Mouse (Mus musculus): ENCODE measurements around the gene Vcam1. TPM values are rescaled to one million over a fixed set of nuclear protein-coding genes. Genes with fewer than 3 reads are reported as not detected.

Vcam1 gene
- polyA plus RNA-seq, 1 experiment from 2014 or later: 109 TPM

DNA sequence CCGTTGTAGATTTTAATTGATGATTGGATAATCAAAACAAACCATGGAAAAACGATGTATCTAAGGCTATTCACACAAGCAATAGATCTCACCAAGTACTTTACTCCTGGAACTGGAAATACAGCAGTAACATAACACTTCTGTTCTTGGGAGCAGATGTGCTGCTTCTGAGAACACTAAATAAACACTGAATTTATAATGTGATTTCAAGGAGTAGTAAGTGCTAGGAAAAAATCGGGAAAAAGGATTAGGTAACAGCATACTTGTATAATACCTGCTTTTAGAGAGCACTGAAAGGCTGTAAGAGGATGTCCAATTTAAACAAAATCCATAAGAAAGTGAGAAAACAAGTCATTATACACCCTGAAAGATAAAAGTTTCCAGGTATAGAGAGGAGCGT lies 43.5 kb downstream of the Vcam1 start:
- Histone ChIP-seq H3K36me3 (ENCODE audit: control insufficient read depth, insufficient read depth) (no peaks in the 10 kb centered on the region), H3K9me3 (replicated peaks; ENCODE audit: control insufficient read depth, low read length) (no peaks in the 10 kb centered on the region; the same call in 1 of the 2 replicates), H3K9ac (ENCODE audit: low read depth, low read length) (no peak overlapping the region), H3K4me3 (ENCODE audit: low read depth, low read length) (no peak overlapping the region), H3K4me1 (ENCODE audit: control insufficient read depth, low read depth, low read length) (no peaks in the 10 kb centered on the region), H3K27me3 (ENCODE audit: control insufficient read depth, insufficient read depth, low read depth, low read length) (no peaks in the 10 kb centered on the region), H3K27ac (ENCODE audit: low read length) (no peak overlapping the region), H3K4me2 (ENCODE audit: low read depth, low read length) (no peak overlapping the region)
- no peak for ATAC-seq (ENCODE audit: low read depth)
- WGBS (ENCODE audit: insufficient replicate concordance): 59% methylated on average over 4 of the region's 4 CpGs

- H3K4me2 ChIP-seq (ENCODE audit: low read depth, low read length): no peak overlapping the region
- 45% methylated on average over 7 of the region's 7 CpGs for WGBS (ENCODE audit: insufficient replicate concordance)
- no peaks in the 10 kb centered on the region for H3K9me3 ChIP-seq (replicated peaks; ENCODE audit: control insufficient read depth, low read length)
- H3K36me3 ChIP-seq (ENCODE audit: control insufficient read depth, insufficient read depth): no peaks in the 10 kb centered on the region
- H3K27me3 ChIP-seq (ENCODE audit: control insufficient read depth, insufficient read depth, low read depth, low read length): no peaks in the 10 kb centered on the region
- H3K4me3 ChIP-seq (ENCODE audit: low read depth, low read length): no peak overlapping the region
- H3K27ac ChIP-seq (ENCODE audit: low read length): no peak overlapping the region
- no peak overlapping the region for H3K9ac ChIP-seq (ENCODE audit: low read depth, low read length)
- H3K4me1 ChIP-seq (ENCODE audit: control insufficient read depth, low read depth, low read length): no peaks in the 10 kb centered on the region
- ATAC-seq (ENCODE audit: low read depth): no peak
Observed at GRCm38 (mm10) chr3:116080939-116081676, 48.4 kb downstream of the Vcam1 start.

DNA sequence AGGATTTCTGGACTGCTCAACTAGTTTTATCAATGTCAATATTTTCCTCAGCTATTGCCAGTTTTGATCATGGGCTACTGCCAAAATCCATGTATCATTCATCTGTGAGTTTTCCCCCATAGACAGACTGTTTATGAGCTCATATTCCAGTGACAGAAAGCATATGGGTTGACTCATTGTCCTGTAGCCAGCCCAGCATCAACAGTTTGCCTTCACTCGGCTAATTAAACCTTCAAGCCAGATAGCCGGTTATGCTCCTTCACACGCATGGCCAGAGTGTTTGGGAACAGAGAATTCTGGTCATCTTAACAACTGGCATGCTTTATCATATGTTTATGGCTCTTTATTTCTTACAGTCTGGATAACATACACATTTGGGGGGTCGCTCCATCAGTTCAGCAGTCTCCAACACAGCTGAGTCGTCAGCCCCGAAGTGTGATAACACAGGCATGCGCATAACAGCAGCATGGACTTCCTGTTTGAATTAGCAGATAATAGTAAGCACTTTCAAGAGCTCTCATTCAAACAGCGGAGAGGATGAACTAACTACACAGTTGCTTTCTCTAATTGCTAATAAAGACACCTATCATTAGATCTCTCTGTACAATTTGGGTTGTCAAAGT lies 49.2 kb downstream of the Vcam1 start:
- H3K4me1 ChIP-seq (ENCODE audit: control insufficient read depth, low read depth, low read length): no peaks in the 10 kb centered on the region
- H3K4me3 ChIP-seq (ENCODE audit: low read depth, low read length): no peak overlapping the region
- no peak overlapping the region for H3K4me2 ChIP-seq (ENCODE audit: low read depth, low read length)
- 0 out of 2 replicates have a peak, but pooled peaks have one; percentile 13 for ATAC-seq (ENCODE audit: low read depth)
- H3K9ac ChIP-seq (ENCODE audit: low read depth, low read length): no peak overlapping the region
- WGBS (ENCODE audit: insufficient replicate concordance): 50% methylated on average over 8 of the region's 8 CpGs
- no peaks in the 10 kb centered on the region for H3K36me3 ChIP-seq (ENCODE audit: control insufficient read depth, insufficient read depth)
- H3K27me3 ChIP-seq (ENCODE audit: control insufficient read depth, insufficient read depth, low read depth, low read length): no peaks in the 10 kb centered on the region
- no peaks in the 10 kb centered on the region for H3K9me3 ChIP-seq (replicated peaks; ENCODE audit: control insufficient read depth, low read length)
- H3K27ac ChIP-seq (ENCODE audit: low read length): no peak overlapping the region

- WGBS (ENCODE audit: insufficient replicate concordance): 67% methylated on average over 4 of the region's 4 CpGs
- no peak overlapping the region for H3K4me2 ChIP-seq (ENCODE audit: low read depth, low read length)
Observed at GRCm38 (mm10) chr3:116078490-116078889, 51.0 kb downstream of the Vcam1 start.

DNA sequence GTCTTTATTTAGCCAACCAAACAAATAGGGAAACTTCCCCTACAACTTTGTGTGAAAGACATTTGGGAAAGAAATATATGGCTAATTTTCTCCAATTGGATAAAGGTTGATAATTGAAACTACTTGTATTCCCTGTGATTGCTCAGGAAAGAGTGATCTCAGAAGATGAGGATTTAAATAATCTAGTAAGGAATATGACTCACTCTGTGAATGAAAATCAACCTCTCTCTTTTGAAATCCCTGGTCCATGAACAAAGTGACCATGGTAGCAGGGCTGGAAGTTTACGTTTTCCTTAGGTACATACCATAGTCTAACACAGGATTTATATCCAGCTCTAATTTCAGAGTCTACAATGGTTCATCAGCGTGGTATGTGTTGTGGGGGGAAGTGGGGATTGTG lies 52.7 kb downstream of the Vcam1 start:
- Histone ChIP-seq H3K27me3 (ENCODE audit: control insufficient read depth, insufficient read depth, low read depth, low read length) (no peaks in the 10 kb centered on the region), H3K9me3 (replicated peaks; ENCODE audit: control insufficient read depth, low read length) (no peaks in the 10 kb centered on the region), H3K4me2 (ENCODE audit: low read depth, low read length) (no peak overlapping the region), H3K36me3 (ENCODE audit: control insufficient read depth, insufficient read depth) (no peaks in the 10 kb centered on the region), H3K4me1 (ENCODE audit: control insufficient read depth, low read depth, low read length) (no peaks in the 10 kb centered on the region), H3K27ac (ENCODE audit: low read length) (no peak overlapping the region), H3K9ac (ENCODE audit: low read depth, low read length) (no peak overlapping the region), H3K4me3 (ENCODE audit: low read depth, low read length) (no peak overlapping the region)
- 42% methylated on average over 2 of the region's 2 CpGs for WGBS (ENCODE audit: insufficient replicate concordance)
- ATAC-seq (ENCODE audit: low read depth): no peak

More at GRCm38 (mm10) chr3:116078490-116078889, 51.0 kb downstream of the Vcam1 start:
- Histone ChIP-seq H3K9ac (ENCODE audit: low read depth, low read length) (no peak overlapping the region), H3K4me1 (ENCODE audit: control insufficient read depth, low read depth, low read length) (no peaks in the 10 kb centered on the region), H3K36me3 (ENCODE audit: control insufficient read depth, insufficient read depth) (no peaks in the 10 kb centered on the region), H3K27ac (ENCODE audit: low read length) (no peak overlapping the region), H3K9me3 (replicated peaks; ENCODE audit: control insufficient read depth, low read length) (no peaks in the 10 kb centered on the region), H3K27me3 (ENCODE audit: control insufficient read depth, insufficient read depth, low read depth, low read length) (no peaks in the 10 kb centered on the region), H3K4me3 (ENCODE audit: low read depth, low read length) (no peak overlapping the region)
- ATAC-seq (ENCODE audit: low read depth): no peak

DNA sequence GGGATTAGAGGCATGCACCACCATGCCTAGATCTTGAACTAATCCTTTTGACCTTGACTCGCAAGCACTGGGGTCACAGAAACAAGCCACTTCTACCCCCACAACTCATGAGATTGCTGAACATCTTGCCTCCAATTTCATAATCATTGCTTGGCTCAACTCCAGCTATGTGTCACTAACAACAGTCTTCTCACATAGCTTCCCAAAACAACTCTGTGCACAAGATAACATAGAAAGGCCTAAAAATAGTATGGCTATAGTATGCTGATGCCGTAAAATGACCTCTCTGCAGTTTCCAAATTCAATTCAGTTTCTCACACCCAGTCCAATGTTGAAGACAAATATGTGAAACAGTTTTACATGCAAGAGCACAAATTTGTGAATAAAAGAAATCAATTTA lies 56.9 kb downstream of the Vcam1 start:
- Histone ChIP-seq H3K4me3 (ENCODE audit: low read depth, low read length) (no peak overlapping the region), H3K36me3 (ENCODE audit: control insufficient read depth, insufficient read depth) (no peaks in the 10 kb centered on the region), H3K9me3 (replicated peaks; ENCODE audit: control insufficient read depth, low read length) (no peaks in the 10 kb centered on the region), H3K4me2 (ENCODE audit: low read depth, low read length) (no peak overlapping the region), H3K27me3 (ENCODE audit: control insufficient read depth, insufficient read depth, low read depth, low read length) (no peaks in the 10 kb centered on the region), H3K9ac (ENCODE audit: low read depth, low read length) (no peak overlapping the region), H3K27ac (ENCODE audit: low read length) (no peak overlapping the region), H3K4me1 (ENCODE audit: control insufficient read depth, low read depth, low read length) (no peaks in the 10 kb centered on the region)
- ATAC-seq (ENCODE audit: low read depth): no peak
- 65% methylated on average over 2 of the region's 2 CpGs for WGBS (ENCODE audit: insufficient replicate concordance)

DNA sequence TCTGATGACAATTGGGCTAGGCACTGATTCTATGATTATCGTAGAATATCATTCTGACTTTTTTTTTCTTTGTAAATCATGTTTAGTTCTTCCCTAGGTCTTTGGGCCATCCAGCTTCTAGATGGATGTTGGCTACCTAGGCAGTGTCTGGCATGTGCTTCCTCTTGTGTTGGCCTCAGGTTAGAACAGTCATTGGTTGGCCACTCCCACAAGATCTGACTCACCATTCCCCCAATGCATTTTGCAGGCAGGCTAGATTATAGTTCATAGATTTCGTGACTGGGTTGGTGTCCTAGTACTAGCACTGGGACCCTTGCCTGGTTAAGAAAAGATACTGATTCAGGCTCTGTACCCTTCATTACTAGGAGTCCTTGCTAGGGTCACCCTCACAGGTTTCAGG lies 67.3 kb downstream of the Vcam1 start:
- Histone ChIP-seq H3K4me1 (ENCODE audit: control insufficient read depth, low read depth, low read length) (no peaks in the 10 kb centered on the region), H3K4me2 (ENCODE audit: low read depth, low read length) (no peak overlapping the region), H3K4me3 (ENCODE audit: low read depth, low read length) (no peak overlapping the region), H3K9me3 (replicated peaks; ENCODE audit: control insufficient read depth, low read length) (no peaks in the 10 kb centered on the region), H3K27ac (ENCODE audit: low read length) (no peak overlapping the region), H3K27me3 (ENCODE audit: control insufficient read depth, insufficient read depth, low read depth, low read length) (no peaks in the 10 kb centered on the region), H3K36me3 (ENCODE audit: control insufficient read depth, insufficient read depth) (no peaks in the 10 kb centered on the region), H3K9ac (ENCODE audit: low read depth, low read length) (no peak overlapping the region)
- 61% methylated on average over 2 of the region's 2 CpGs for WGBS (ENCODE audit: insufficient replicate concordance)
- ATAC-seq (ENCODE audit: low read depth): no peak

DNA sequence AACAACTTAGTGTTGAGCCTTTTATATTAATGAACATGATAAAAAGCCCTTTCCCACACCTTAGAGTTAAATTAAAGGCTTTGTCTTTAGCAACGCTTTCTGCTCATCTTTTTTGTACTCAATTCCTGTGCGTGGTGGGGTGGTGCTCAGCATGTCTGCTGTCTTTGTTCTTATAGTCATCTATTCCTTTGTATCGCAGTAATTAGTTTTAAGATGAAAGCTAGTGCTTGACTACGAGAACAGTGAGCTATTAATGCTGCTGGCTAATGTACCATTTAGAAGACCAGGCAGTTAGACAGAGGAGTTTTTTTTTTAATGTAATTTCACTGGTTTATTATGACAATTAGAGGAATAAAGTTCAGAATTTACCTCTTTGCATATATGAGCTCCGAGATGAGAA lies 69.2 kb downstream of the Vcam1 start:
- H3K27me3 ChIP-seq (ENCODE audit: control insufficient read depth, insufficient read depth, low read depth, low read length): no peaks in the 10 kb centered on the region
- no peak overlapping the region for H3K4me3 ChIP-seq (ENCODE audit: low read depth, low read length)
- no peak overlapping the region for H3K9ac ChIP-seq (ENCODE audit: low read depth, low read length)
- no peak overlapping the region for H3K4me2 ChIP-seq (ENCODE audit: low read depth, low read length)
- ATAC-seq (ENCODE audit: low read depth): no peak
- H3K36me3 ChIP-seq (ENCODE audit: control insufficient read depth, insufficient read depth): no peaks in the 10 kb centered on the region
- WGBS (ENCODE audit: insufficient replicate concordance): 64% methylated on average over 5 of the region's 5 CpGs
- no peaks in the 10 kb centered on the region for H3K9me3 ChIP-seq (replicated peaks; ENCODE audit: control insufficient read depth, low read length)
- H3K4me1 ChIP-seq (ENCODE audit: control insufficient read depth, low read depth, low read length): no peaks in the 10 kb centered on the region
- no peak overlapping the region for H3K27ac ChIP-seq (ENCODE audit: low read length)

Data from liver, embryonic 16.5 days (tissue).